Mouse (Mus musculus) MEL (cell line): ENCODE measurements around the gene Tnk2. TPM values are rescaled to one million over a fixed set of nuclear protein-coding genes. Genes with fewer than 3 reads are reported as not detected.

ENCODE experiments used
- DNase-seq: peaks from one replicate; pipeline ENCODE4 v3.0.0; 2011; ENCODE audit warnings: low read depth, low spot score
- H3K27ac ChIP-seq: 2 replicates; pipeline ENCODE4 v1.5.1; 2012; ENCODE audit warnings: low read depth, mild to moderate bottlenecking, control low read depth, low read length, moderate library complexity; ENCODE audit not compliant: control insufficient read depth
- H3K27me3 ChIP-seq, 2 experiments: fragments of 150-350 bp in 1 of 2; sonication (generic) in 1 of 2; 2 replicates each; pipeline ENCODE4 v1.6.1; 2012; ENCODE audit warnings: low read length in 2 of 2, mild to moderate bottlenecking in 2 of 2, improper control_type of control experiment in 1 of 2, moderate library complexity in 1 of 2; ENCODE audit not compliant: insufficient read depth in 2 of 2, control insufficient read depth in 1 of 2
- H3K36me3 ChIP-seq, 2 experiments: 2 replicates each; pipeline ENCODE4 v1.6.1; 2012 to 2014; ENCODE audit warnings: low read length in 2 of 2, improper control_type of control experiment in 1 of 2, inconsistent platforms in 1 of 2, mild to moderate bottlenecking in 1 of 2; ENCODE audit not compliant: insufficient read depth in 2 of 2, control insufficient read depth in 1 of 2
- H3K4me1 ChIP-seq, 2 experiments: fragments of 150-350 bp in 1 of 2; sonication (generic) in 1 of 2; 2 replicates each; pipeline ENCODE4 v1.6.1; 2012; ENCODE audit warnings: low read length in 2 of 2, improper control_type of control experiment in 1 of 2, mild to moderate bottlenecking in 1 of 2; ENCODE audit not compliant: insufficient read depth in 2 of 2, control insufficient read depth in 1 of 2
- H3K4me3 ChIP-seq, 2 experiments: fragments of 150-350 bp in 1 of 2; sonication (generic) in 1 of 2; 2 replicates each; pipeline ENCODE4 v1.5.1; 2012; ENCODE audit warnings: low read depth in 2 of 2, low read length in 2 of 2, mild to moderate bottlenecking in 2 of 2, moderate library complexity in 2 of 2, control low read depth in 1 of 2, improper control_type of control experiment in 1 of 2; ENCODE audit not compliant: control insufficient read depth in 1 of 2, insufficient read depth in 1 of 2
- H3K79me2 ChIP-seq: 2 replicates; pipeline ENCODE4 v1.6.1; 2012; ENCODE audit warnings: mild to moderate bottlenecking, low read length, moderate library complexity; ENCODE audit not compliant: control insufficient read depth, poor library complexity, insufficient read depth
- H3K9ac ChIP-seq: 2 replicates; pipeline ENCODE4 v1.6.1; 2012; ENCODE audit warnings: low read depth, mild to moderate bottlenecking, control low read depth, low read length, moderate library complexity; ENCODE audit not compliant: control insufficient read depth, poor library complexity, severe bottlenecking
- H3K9me3 ChIP-seq: fragments of 150-350 bp; sonication (generic); replicated peaks from 2 replicates; pipeline ENCODE4 v1.6.1; 2012; ENCODE audit warnings: mild to moderate bottlenecking, low read length, improper control_type of control experiment, moderate library complexity; ENCODE audit not compliant: insufficient read depth
- CHD1 ChIP-seq: IDR thresholded peaks from 2 replicates; pipeline ENCODE4 v1.6.1; 2012; ENCODE audit warnings: low read depth, mild to moderate bottlenecking, inconsistent platforms, low read length, improper control_type of control experiment
- CHD2 ChIP-seq: IDR thresholded peaks from 2 replicates; pipeline ENCODE4 v1.6.1; 2011; ENCODE audit warnings: low read length, improper control_type of control experiment
- ETS1 ChIP-seq: IDR thresholded peaks from 2 replicates; pipeline ENCODE4 v1.6.1; 2012; ENCODE audit warnings: low read depth, mild to moderate bottlenecking, inconsistent platforms, low read length, improper control_type of control experiment, moderate library complexity
- GATA1 ChIP-seq: IDR thresholded peaks from 2 replicates; pipeline ENCODE4 v1.6.1; 2011; ENCODE audit warnings: low read depth, low read length, improper control_type of control experiment
- KAT2A ChIP-seq: conservative IDR thresholded peaks from 2 replicates; pipeline ENCODE4 v1.6.1; 2012; ENCODE audit warnings: low read depth, low read length, improper control_type of control experiment, inconsistent platforms
- MAX ChIP-seq: IDR thresholded peaks from 2 replicates; pipeline ENCODE4 v1.6.1; 2011; ENCODE audit warnings: low read length, improper control_type of control experiment
- MYC ChIP-seq: IDR thresholded peaks from 2 replicates; pipeline ENCODE4 v1.6.1; 2011; ENCODE audit warnings: low read depth, mild to moderate bottlenecking, low read length, improper control_type of control experiment, moderate library complexity
- POLR2AphosphoS5 ChIP-seq: IDR thresholded peaks from 2 replicates; pipeline ENCODE4 v1.6.1; 2012; ENCODE audit warnings: low read depth, borderline replicate concordance, mild to moderate bottlenecking, inconsistent platforms, low read length, moderate library complexity, mixed read lengths
- RCOR1 ChIP-seq: IDR thresholded peaks from 2 replicates; pipeline ENCODE4 v1.6.1; 2012; ENCODE audit warnings: low read depth, mild to moderate bottlenecking, inconsistent platforms, low read length, improper control_type of control experiment
- SIN3A ChIP-seq: IDR thresholded peaks from 2 replicates; pipeline ENCODE4 v1.6.1; 2012; ENCODE audit warnings: low read length, improper control_type of control experiment, inconsistent platforms
- SMC3 ChIP-seq: IDR thresholded peaks from 2 replicates; pipeline ENCODE4 v1.6.1; 2011; ENCODE audit warnings: low read depth, low read length, improper control_type of control experiment
- TBP ChIP-seq: IDR thresholded peaks from 2 replicates; pipeline ENCODE4 v1.8.0; 2011; ENCODE audit warnings: low read depth, low read length, improper control_type of control experiment
- TCF12 ChIP-seq: IDR thresholded peaks from 2 replicates; pipeline ENCODE4 v1.6.1; 2014; ENCODE audit warnings: low read depth, mild to moderate bottlenecking, inconsistent platforms, low read length, improper control_type of control experiment, moderate library complexity
- USF1 ChIP-seq: IDR thresholded peaks from 2 replicates; pipeline ENCODE4 v1.6.1; 2014; ENCODE audit warnings: low read depth, mild to moderate bottlenecking, inconsistent platforms, low read length, improper control_type of control experiment, moderate library complexity
- USF2 ChIP-seq, 2 experiments: IDR thresholded peaks; 2 replicates each; pipeline ENCODE4 v1.6.1; 2011 to 2012; ENCODE audit warnings: improper control_type of control experiment in 2 of 2, low read length in 2 of 2, borderline replicate concordance in 1 of 2, inconsistent platforms in 1 of 2, low read depth in 1 of 2, mild to moderate bottlenecking in 1 of 2; ENCODE audit not compliant: insufficient read depth in 1 of 2
- ZKSCAN1 ChIP-seq: IDR thresholded peaks from 2 replicates; pipeline ENCODE4 v1.6.1; 2012; ENCODE audit warnings: low read depth, mild to moderate bottlenecking, inconsistent platforms, low read length, improper control_type of control experiment, moderate library complexity
- ZNF384 ChIP-seq: IDR thresholded peaks from 2 replicates; pipeline ENCODE4 v1.6.1; 2012; ENCODE audit warnings: low read depth, mild to moderate bottlenecking, inconsistent platforms, low read length, improper control_type of control experiment
- polyA plus RNA-seq, 2 experiments: library from polyadenylated mRNA; stranded (reverse) in 1 of 2; unstranded in 1 of 2; fragments of >175 nt in 1 of 2; fragments of >200 nt in 1 of 2; gene quantifications; 2 replicates each; pipeline versions ENCODE4 v1.2.1 to v1.2.4; 2012; ENCODE audit warnings: low replicate concordance in 2 of 2, low read depth in 1 of 2; ENCODE audit not compliant: insufficient read length in 2 of 2, insufficient read depth in 1 of 2, missing spikeins in 1 of 2
- total RNA-seq: library from RNA; depleted of rRNA; stranded (reverse); fragments of 300-350 nt; gene quantifications from 2 replicates; pipeline ENCODE4 v1.2.3, GENCODE M21; 2012

Tnk2 gene
- total and polyA plus RNA-seq, 3 experiments: 34.8 to 77.0 TPM; not detected in 1

GRCm38 (mm10) chr16:32674121-32674740 is 30.6 kb downstream of the Tnk2 start:
- Histone ChIP-seq H3K36me3 (peaks cover 1 to 13% of the 10 kb centered on the region in 2 experiments; a peak in 3 of 4 replicates), H3K4me3 (no peak overlapping the region), H3K4me1 (peaks cover 0 to 13% of the 10 kb centered on the region in 2 experiments; a peak in 3 of 4 replicates)

DNA sequence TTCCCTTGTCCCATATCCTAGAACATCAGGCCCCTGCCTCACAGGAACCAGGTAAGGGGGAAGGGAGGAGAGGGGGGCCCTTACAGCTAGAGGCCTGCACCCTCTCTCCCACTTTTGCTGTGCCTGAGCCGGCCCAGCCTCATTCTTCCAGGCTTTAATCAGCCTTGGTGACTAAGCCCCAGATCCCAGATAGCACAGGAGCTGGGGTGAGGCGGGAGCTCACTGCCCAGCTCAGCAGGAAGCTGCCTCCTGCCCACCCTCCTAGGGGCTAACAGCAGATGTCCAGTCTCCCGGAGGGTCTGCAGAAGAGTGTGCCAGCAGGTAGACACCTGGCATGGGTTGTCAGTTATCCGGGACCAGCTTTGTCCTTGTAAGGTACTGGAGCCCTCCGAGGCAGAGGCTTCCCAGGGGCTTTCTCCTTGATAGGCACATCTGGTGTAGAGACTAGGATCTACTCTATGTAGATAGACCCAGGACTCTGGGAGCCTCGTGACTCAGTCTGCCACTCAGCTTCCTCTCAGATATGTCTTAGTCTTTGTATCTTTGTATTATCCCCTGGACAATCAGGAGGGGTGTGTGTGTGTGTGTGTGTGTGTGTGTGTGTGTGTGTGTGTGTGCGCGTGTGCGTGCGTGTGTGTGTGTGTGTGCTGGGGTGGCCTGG is 33.5 kb downstream of the Tnk2 start:
- peak; percentile 34; the same call in 1 of the 2 replicates for TF ChIP-seq USF1
- TF ChIP-seq MAX: no peak
- no peak for TF ChIP-seq MYC
- TF ChIP-seq, all 39 proteins: peak for 1
- Histone ChIP-seq H3K79me2 (no peaks in the 10 kb centered on the region), H3K9ac (no peak overlapping the region), H3K27ac (peak overlapping the region; percentile 12), H3K4me1 (no peaks in the 10 kb centered on the region), H3K27me3 (no peaks in the 10 kb centered on the region), H3K4me3 (no peak overlapping the region), H3K9me3 (no peaks in the 10 kb centered on the region), H3K36me3 (peaks cover 0 to 1% of the 10 kb centered on the region in 2 experiments; a peak in 1 of 4 replicates)
- no peak for DNase-seq

More at GRCm38 (mm10) chr16:32674121-32674740, 30.6 kb downstream of the Tnk2 start:
- no peak for DNase-seq
- H3K9ac ChIP-seq: no peak overlapping the region
- no peaks in the 10 kb centered on the region for H3K27me3 ChIP-seq
- no peak overlapping the region for H3K27ac ChIP-seq
- no peaks in the 10 kb centered on the region for H3K9me3 ChIP-seq
- no peaks in the 10 kb centered on the region for H3K79me2 ChIP-seq
- TF ChIP-seq USF2 (IDR thresholded peaks at IDR 0.05; ENCODE audit: borderline replicate concordance in 1 of 2, insufficient read depth in 1 of 2, low read depth in 1 of 2, low read length in 2 of 2): no peak
- no peak for TF ChIP-seq KAT2A
- no peak for TF ChIP-seq MAX
- TF ChIP-seq ZNF384: no peak
- no peak for TF ChIP-seq TBP
- TF ChIP-seq CHD2: no peak
- no peak for TF ChIP-seq TCF12
- TF ChIP-seq ETS1: no peak

- Histone ChIP-seq H3K27ac (no peak overlapping the region), H3K4me1 (no peaks in the 10 kb centered on the region), H3K9me3 (no peaks in the 10 kb centered on the region), H3K79me2 (no peaks in the 10 kb centered on the region), H3K27me3 (no peaks in the 10 kb centered on the region), H3K4me3 (no peak overlapping the region), H3K9ac (no peak overlapping the region), H3K36me3 (peaks cover 0 to 1% of the 10 kb centered on the region in 2 experiments; a peak in 2 of 4 replicates)
- TF ChIP-seq SMC3: no peak
- no peak for TF ChIP-seq RCOR1
- TF ChIP-seq KAT2A: no peak
- no peak for TF ChIP-seq ETS1
- TF ChIP-seq GATA1: no peak
- no peak for TF ChIP-seq SIN3A
- no peak for TF ChIP-seq USF2 (IDR thresholded peaks at IDR 0.05; ENCODE audit: borderline replicate concordance in 1 of 2, insufficient read depth in 1 of 2, low read depth in 1 of 2, low read length in 2 of 2)
- TF ChIP-seq POLR2AphosphoS5: no peak
- no peak for TF ChIP-seq USF1
- TF ChIP-seq CHD1: no peak
- no peak for TF ChIP-seq ZKSCAN1
- no peak for DNase-seq
Measured at GRCm38 (mm10) chr16:32677903-32678302, 34.2 kb downstream of the Tnk2 start.
